Mouse (Mus musculus) inflammation-experienced regulatory T-cells, adult 6 months (primary cell): Measurements from ENCODE around the gene Hist1h2ae. TPM values are rescaled to one million over a fixed set of nuclear protein-coding genes. Genes with fewer than 3 reads are reported as not detected.
A peak's percentile ranks its signal among the peaks of the same experiment; 100 is the strongest.

ENCODE experiments used
- ATAC-seq: one replicate; pipeline ENCODE4 v1.8.0; 2017
- polyA plus RNA-seq, 3 experiments: library from polyadenylated mRNA; unstranded; fragments of 100-300 nt; shearing (Covaris generic); gene quantifications; one replicate each; pipeline ENCODE4 v1.2.1; 2017

Gene Hist1h2ae
- polyA plus RNA-seq, 3 experiments from 2014 or later, result 5.9 to 223 (median 14.6) TPM

DNA sequence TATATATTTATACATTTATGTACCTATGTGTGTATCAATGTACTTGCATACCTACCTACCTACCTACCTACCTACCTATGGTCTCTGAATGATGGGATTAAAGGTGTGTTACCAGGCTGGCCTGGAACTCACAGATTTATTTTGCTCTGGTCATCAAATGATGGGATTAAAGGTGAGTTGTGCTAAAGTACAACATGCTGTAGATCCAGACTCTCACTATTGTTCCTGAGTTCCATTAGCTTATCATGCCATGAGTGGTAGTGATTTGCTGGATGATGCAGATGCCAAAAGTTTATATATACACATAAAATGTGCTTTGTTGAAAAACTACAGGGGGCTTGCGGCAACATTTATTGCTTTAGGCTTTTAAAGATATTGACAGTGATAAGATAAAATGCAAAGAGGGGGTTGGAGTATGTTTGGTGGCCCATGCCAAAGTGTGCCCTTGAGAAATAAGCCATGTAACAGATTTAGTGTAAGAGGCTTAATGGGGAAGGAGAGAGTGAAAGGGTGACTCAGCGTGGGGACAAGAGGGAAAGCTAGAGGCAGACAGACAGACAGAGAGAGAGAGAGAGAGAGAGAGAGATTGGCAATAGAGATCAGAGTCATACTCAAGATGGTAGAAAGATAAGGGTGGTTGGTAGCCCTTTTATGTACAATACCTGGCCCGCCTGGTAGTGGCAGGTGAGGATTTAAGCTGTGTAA lies 33.9 kb downstream of the Hist1h2ae start:
- no peak for ATAC-seq

GRCm38 (mm10) chr13:23536076-23536822 lies 34.8 kb downstream of the Hist1h2ae start:
- ATAC-seq, result no peak

DNA sequence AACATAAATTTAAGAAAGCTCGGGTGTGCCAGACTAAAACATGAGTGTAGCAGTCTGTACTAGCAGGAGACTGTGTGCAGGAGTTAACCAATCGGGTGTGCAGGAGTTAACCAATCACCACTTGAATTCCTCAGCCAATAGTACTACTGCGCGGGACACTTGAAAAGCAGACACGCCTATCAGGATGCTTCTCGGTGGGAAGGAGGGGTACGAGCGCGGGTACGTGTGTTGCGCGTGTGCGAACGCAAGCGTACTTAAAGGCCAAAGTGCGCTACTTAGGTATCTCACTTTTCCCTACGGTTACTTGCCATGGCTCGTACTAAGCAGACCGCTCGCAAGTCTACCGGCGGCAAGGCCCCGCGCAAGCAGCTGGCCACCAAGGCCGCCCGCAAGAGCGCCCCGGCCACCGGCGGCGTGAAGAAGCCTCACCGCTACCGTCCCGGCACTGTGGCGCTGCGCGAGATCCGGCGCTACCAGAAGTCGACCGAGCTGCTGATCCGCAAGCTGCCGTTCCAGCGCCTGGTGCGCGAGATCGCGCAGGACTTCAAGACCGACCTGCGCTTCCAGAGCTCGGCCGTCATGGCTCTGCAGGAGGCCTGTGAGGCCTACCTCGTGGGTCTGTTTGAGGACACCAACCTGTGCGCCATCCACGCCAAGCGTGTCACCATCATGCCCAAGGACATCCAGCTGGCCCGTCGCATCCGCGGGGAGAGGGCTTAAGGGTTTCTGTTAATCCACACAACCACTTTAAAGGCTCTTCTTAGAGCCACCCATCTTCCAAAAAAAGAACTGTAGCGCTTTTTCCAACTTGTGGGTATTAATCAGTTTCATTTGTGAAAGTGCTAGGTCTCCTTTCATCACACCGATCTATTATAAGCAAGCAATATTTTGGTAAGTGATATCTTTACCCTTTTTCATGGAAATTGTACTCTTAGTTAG lies 35.6 kb downstream of the Hist1h2ae start, which contains the start of gene Hist1h3g:
Hist1h3g (plus strand) TSS at position 286 of the 939 bp plus-strand sequence.
- peak; percentile 73 for ATAC-seq

- ATAC-seq, result no peak
Observed at GRCm38 (mm10) chr13:23534368-23535131, 36.5 kb downstream of the Hist1h2ae start.

- ATAC-seq, result peak; percentile 31
Observed at GRCm38 (mm10) chr13:23533560-23534367, 37.3 kb downstream of the Hist1h2ae start, which contains the start of gene Hist1h2af. TSS of gene Hist1h2af (plus strand) at chr13:23533906.

GRCm38 (mm10) chr13:23532262-23533075 lies 38.6 kb downstream of the Hist1h2ae start:
- no peak for ATAC-seq

DNA sequence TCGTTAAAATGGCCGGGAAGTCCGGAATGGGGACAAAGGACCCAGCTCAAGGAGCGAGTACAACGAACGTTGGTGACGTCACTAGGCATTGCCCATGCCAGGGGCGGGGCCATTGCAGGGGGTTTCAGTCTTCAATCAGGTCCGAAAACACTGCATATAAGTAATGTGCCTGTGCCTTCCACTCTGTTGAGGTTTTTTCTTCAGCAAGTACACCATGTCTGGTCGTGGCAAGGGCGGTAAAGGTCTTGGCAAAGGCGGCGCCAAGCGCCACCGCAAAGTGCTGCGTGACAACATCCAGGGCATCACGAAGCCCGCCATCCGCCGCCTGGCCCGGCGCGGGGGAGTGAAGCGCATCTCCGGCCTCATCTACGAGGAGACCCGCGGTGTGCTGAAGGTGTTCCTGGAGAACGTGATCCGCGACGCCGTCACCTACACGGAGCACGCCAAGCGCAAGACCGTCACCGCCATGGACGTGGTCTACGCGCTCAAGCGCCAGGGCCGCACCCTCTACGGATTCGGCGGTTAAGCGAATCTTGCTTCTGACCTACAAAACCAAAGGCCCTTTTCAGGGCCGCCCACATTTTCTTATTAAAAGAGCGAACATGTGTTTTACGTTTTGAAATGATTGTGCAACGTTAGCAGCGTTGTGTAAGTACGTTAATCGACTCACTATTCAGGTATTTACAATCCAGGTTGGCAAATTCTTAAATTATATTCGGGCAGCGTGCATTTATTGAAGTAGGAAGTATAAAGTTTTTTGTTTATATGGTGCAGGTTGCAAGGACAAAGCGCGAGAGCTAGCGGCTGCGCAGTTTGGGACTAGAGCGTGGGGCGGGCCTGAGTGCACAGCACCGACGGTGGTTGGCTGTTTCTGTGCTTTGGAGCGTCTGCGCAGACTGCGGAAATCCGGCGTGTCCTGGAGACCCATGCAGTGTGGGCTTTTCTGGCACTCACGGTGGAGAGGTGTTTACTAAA lies 39.8 kb downstream of the Hist1h2ae start, which contains the start of gene Hist1h4h:
Hist1h4h (plus strand) TSS at position 150 of the 975 bp plus-strand sequence.
- ATAC-seq, result peak; percentile 73

DNA sequence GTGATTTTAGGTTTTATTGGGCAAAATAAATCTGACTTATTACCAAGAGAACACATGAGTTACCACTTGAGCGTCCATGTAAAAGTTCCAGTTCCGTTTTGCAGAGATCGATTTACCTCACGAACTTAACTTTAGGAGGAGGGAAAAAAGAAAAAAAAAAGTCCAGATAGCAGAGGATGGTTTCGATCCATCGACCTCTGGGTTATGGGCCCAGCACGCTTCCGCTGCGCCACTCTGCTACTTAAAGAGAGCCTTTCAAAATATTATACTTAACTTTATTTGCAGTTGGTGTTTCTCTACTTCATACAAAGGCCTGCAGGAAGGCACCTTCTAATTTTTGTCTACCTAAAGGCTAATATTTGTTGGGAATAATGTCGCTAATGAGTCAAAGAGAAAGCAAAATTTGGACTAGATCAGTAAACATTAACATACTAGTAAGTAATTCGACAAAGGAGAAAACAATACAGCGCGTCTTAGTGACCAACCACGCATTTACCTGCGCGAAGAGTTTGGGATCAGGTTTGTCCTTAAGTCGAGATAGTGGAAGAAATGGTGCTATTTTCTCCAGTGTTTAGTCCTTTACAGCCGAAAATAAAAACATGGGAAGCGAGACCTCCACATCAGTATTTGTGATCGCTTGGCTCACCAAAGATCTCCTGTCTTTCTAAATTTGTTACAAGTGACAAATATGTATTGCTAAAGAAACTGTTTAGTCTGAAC lies 40.7 kb downstream of the Hist1h2ae start:
- peak; percentile 13 for ATAC-seq

- ATAC-seq, result no peak
Observed at GRCm38 (mm10) chr13:23529480-23530165, 41.4 kb downstream of the Hist1h2ae start.

GRCm38 (mm10) chr13:23529005-23529404 lies 42.0 kb downstream of the Hist1h2ae start:
- ATAC-seq, result no peak

DNA sequence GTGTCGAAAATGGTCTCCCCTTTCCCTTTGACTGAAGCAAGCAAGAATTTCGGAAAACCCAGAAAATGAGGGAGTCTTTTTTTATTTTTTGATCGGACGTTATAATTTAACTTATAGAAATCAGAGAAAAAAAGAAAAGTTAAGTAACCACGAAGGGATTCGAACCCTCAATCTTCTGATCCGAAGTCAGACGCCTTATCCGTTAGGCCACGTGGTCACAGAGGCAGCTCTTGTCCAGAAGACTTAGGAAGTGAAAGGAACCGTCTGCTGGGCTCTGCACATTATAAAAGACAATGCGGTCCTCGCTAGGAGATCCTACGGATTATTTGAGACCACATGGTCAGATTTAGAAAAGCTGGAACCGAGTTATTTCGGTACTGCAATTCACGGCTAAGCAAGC lies 44.7 kb downstream of the Hist1h2ae start:
- peak; percentile 25 for ATAC-seq

- no peak for ATAC-seq
Observed at GRCm38 (mm10) chr13:23525901-23526300, 45.1 kb downstream of the Hist1h2ae start.

DNA sequence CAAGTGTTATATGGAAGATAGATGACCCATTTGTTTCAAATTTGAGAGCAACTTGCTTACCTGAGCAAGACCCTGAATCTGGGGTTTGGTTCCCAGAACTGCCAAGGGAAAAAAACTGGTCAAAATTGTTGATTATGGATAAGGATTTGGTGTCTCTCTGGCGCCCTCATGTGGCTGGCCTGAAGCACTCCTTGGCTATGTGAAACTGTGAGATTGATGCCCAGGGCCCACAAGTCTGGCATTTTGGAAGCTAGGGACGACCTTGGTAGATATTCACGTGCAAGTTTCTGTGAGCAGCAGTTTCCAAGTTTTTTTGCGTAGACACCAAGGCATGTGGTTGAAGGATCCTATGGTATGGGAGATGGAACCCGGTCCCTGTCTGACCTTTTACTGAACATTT lies 46.4 kb downstream of the Hist1h2ae start:
- peak; percentile 57 for ATAC-seq

GRCm38 (mm10) chr13:23523976-23524375 lies 47.0 kb downstream of the Hist1h2ae start:
- no peak for ATAC-seq

DNA sequence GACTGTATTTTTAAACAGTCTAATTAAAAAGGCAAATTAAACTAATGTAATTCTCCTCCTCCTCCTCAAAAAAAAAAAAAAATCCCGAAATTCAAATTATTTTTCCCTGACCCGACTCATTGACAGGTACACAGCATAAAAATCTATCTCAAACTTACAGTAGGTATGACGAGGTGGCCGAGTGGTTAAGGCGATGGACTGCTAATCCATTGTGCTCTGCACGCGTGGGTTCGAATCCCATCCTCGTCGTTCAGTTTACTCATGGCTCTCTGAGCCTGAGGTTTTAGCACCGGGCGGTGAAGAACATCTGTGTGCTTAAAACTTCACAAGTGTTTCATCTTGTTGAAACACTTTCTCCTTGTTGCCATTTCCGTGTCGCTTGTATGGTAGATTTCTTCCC lies 49.3 kb downstream of the Hist1h2ae start:
- peak; percentile 41 for ATAC-seq
